26 mouse cellular contexts compared by ENCODE assay signal in genomic region chrX:12318848-12319651, GRCm38 (mm10).
DNase-seq lines count a peak whose midpoint lies in the region; ATAC-seq lines count a peak whose summit lies in the region.
"Had no signal": no experiment of that assay in that cellular context is flagged by ENCODE, and none has a peak within 500 bp of the region (broad histone marks: within the 10 kb centered on the region; RNA-seq: fewer than 3 reads in every experiment).

No protein-coding gene starts in this region.

- H3K9ac ChIP-seq in liver, embryonic 12.5 days = no peak overlapping the region
- no peak overlapping the region for H3K9ac ChIP-seq in liver, embryonic 11.5 days (ENCODE audit: low read depth, low read length)
- no peak overlapping the region for H3K9ac ChIP-seq in embryonic facial prominence, embryonic 14.5 days (ENCODE audit: low read depth, low read length)
- H3K9ac ChIP-seq: forebrain, embryonic 13.5 days; heart, embryonic 15.5 days; hindbrain, embryonic 14.5 days; limb, embryonic 13.5 days; midbrain, embryonic 12.5 days had no signal

- no peak for DNase-seq in liver, embryonic 11.5 days (ENCODE audit: low spot score)
- DNase-seq in embryonic facial prominence, embryonic 14.5 days (ENCODE audit: low spot score) = peak; percentile 27
- DNase-seq in thymus, postnatal 0 days (ENCODE audit: low spot score) = peak; percentile 7
- no peak for DNase-seq in heart, adult 11 months
- DNase-seq in heart, adult 18-20 months = no peak
- no peak for DNase-seq in kidney, postnatal 25 days
- DNase-seq: cerebellum, adult 11-12 months; cerebellum, postnatal 14 days; gastrocnemius, postnatal 36 days; heart, postnatal 4 days; kidney, adult 2 months; kidney, postnatal 10 days; lung, adult 2 months; lung, postnatal 14 days; right cerebral cortex, postnatal 14 days; spleen, adult 18-20 months had no signal

- ATAC-seq in liver, embryonic 12.5 days = 0 out of 2 replicates have a peak, but pooled peaks have one; percentile 55
- ATAC-seq in liver, embryonic 11.5 days (replicated peaks; ENCODE audit: low FRiP score) = no peak
- no peak for ATAC-seq in embryonic facial prominence, embryonic 14.5 days (ENCODE audit: low read depth)
- ATAC-seq: forebrain, embryonic 13.5 days; Patski had no signal

- 36% methylated on average over 4 of the region's 4 CpGs for WGBS in liver, embryonic 12.5 days (ENCODE audit: insufficient replicate concordance)
- 57% methylated on average over 3 of the region's 4 CpGs for WGBS in liver, embryonic 11.5 days
- 42% methylated on average over 4 of the region's 4 CpGs for WGBS in embryonic facial prominence, embryonic 14.5 days

- no peaks in the 10 kb centered on the region for H3K36me3 ChIP-seq in liver, embryonic 12.5 days
- H3K36me3 ChIP-seq in liver, embryonic 11.5 days (ENCODE audit: control insufficient read depth, insufficient read depth, low read length) = no peaks in the 10 kb centered on the region
- no peaks in the 10 kb centered on the region for H3K36me3 ChIP-seq in embryonic facial prominence, embryonic 14.5 days (ENCODE audit: control insufficient read depth, insufficient read depth, low read length)
- H3K36me3 ChIP-seq: G1E; heart, embryonic 15.5 days; limb, embryonic 13.5 days; midbrain, embryonic 12.5 days had no signal

- H3K4me1 ChIP-seq in liver, embryonic 12.5 days = peaks cover 14% of the 10 kb centered on the region
- no peaks in the 10 kb centered on the region for H3K4me1 ChIP-seq in liver, embryonic 11.5 days (replicated peaks; ENCODE audit: control insufficient read depth, insufficient read depth, low read length)
- no peaks in the 10 kb centered on the region for H3K4me1 ChIP-seq in embryonic facial prominence, embryonic 14.5 days (ENCODE audit: control insufficient read depth, insufficient read depth, low read length)
- H3K4me1 ChIP-seq: forebrain, embryonic 13.5 days; heart, embryonic 15.5 days; limb, embryonic 13.5 days; midbrain, embryonic 12.5 days had no signal

- no peak overlapping the region for H3K4me3 ChIP-seq in liver, embryonic 12.5 days
- H3K4me3 ChIP-seq in liver, embryonic 11.5 days (ENCODE audit: low read depth, low read length) = no peak overlapping the region
- no peak overlapping the region for H3K4me3 ChIP-seq in embryonic facial prominence, embryonic 14.5 days (ENCODE audit: low read depth, low read length)
- H3K4me3 ChIP-seq: erythroblast, embryonic 14.5 days; forebrain, embryonic 13.5 days; heart, embryonic 15.5 days; limb, embryonic 13.5 days; midbrain, embryonic 12.5 days had no signal

- no peak overlapping the region for H3K4me2 ChIP-seq in liver, embryonic 12.5 days
- no peak overlapping the region for H3K4me2 ChIP-seq in liver, embryonic 11.5 days
- no peak overlapping the region for H3K4me2 ChIP-seq in embryonic facial prominence, embryonic 14.5 days (ENCODE audit: low read depth, low read length)
- H3K4me2 ChIP-seq: forebrain, embryonic 13.5 days; heart, embryonic 15.5 days; hindbrain, embryonic 14.5 days; limb, embryonic 13.5 days; midbrain, embryonic 12.5 days had no signal

- H3K27ac ChIP-seq in liver, embryonic 12.5 days = no peak overlapping the region
- H3K27ac ChIP-seq in liver, embryonic 11.5 days (ENCODE audit: low read depth, low read length) = no peak overlapping the region
- H3K27ac ChIP-seq in embryonic facial prominence, embryonic 14.5 days (replicated peaks; ENCODE audit: low read depth, low read length) = no peak overlapping the region
- H3K27ac ChIP-seq: forebrain, embryonic 13.5 days; heart, embryonic 15.5 days; hindbrain, embryonic 14.5 days; limb, embryonic 13.5 days; midbrain, embryonic 12.5 days had no signal

- H3K9me3 ChIP-seq in liver, embryonic 12.5 days (replicated peaks) = no peaks in the 10 kb centered on the region
- no peaks in the 10 kb centered on the region for H3K9me3 ChIP-seq in liver, embryonic 11.5 days (ENCODE audit: control insufficient read depth, low read length)
- H3K9me3 ChIP-seq in embryonic facial prominence, embryonic 14.5 days (ENCODE audit: control insufficient read depth, low read length) = no peaks in the 10 kb centered on the region
- H3K9me3 ChIP-seq: forebrain, embryonic 13.5 days; G1E; heart, embryonic 15.5 days; limb, embryonic 13.5 days; midbrain, embryonic 12.5 days had no signal

- no peaks in the 10 kb centered on the region for H3K27me3 ChIP-seq in liver, embryonic 12.5 days (replicated peaks)
- H3K27me3 ChIP-seq in liver, embryonic 11.5 days (replicated peaks; ENCODE audit: control insufficient read depth, insufficient read depth, low read length) = no peaks in the 10 kb centered on the region
- no peaks in the 10 kb centered on the region; the same call in 1 of the 2 replicates for H3K27me3 ChIP-seq in embryonic facial prominence, embryonic 14.5 days (replicated peaks; ENCODE audit: control insufficient read depth, insufficient read depth, low read length)
- H3K27me3 ChIP-seq: CH12.LX; forebrain, embryonic 13.5 days; heart, embryonic 15.5 days; limb, embryonic 13.5 days; midbrain, embryonic 12.5 days; Patski had no signal

Comparison
In these comparisons a context has a peak if more than half of its experiments do, and no peak if none do; other contexts are left out.
1. DNase-seq: peak in embryonic facial prominence, embryonic 14.5 days (single experiment) and thymus, postnatal 0 days (single experiment); none in liver, embryonic 11.5 days (single experiment), heart, adult 11 months (single experiment), heart, adult 18-20 months (0 of 2) and kidney, postnatal 25 days (0 of 2).